Comparison of ENCODE assay signal across 7 mouse cellular contexts in genomic region chr6:120903450-120903912, GRCm38 (mm10). TPM values are rescaled to one million over a fixed set of nuclear protein-coding genes. Genes with fewer than 3 reads are reported as not detected.
DNase-seq lines count a peak whose midpoint lies in the region; ATAC-seq and TF ChIP-seq lines count a peak whose summit lies in the region.

No protein-coding gene starts in this region.

- no peak overlapping the region for H3K9ac ChIP-seq in lung, postnatal 0 days (replicated peaks; ENCODE audit: low read depth)

- H3K27me3 ChIP-seq in lung, postnatal 0 days (replicated peaks; ENCODE audit: insufficient read depth, low read length), result no peaks in the 10 kb centered on the region

- H3K4me2 ChIP-seq in lung, postnatal 0 days (replicated peaks; ENCODE audit: low read depth, low read length), result no peak overlapping the region

- H3K9me3 ChIP-seq in lung, postnatal 0 days (ENCODE audit: low read length), result no peaks in the 10 kb centered on the region

- peak; percentile 82 for TF ChIP-seq CTCF in lung, postnatal 0 days (IDR thresholded peaks at IDR 0.05)

- no peak for TF ChIP-seq EP300 in lung, postnatal 0 days (IDR thresholded peaks at IDR 0.05)

- no peaks in the 10 kb centered on the region for H3K4me1 ChIP-seq in lung, postnatal 0 days (ENCODE audit: insufficient read depth, low read depth, low read length)

- ATAC-seq in lung, postnatal 0 days, result peak; percentile 78
- no peak for ATAC-seq in cerebellum, adult (ENCODE audit: insufficient number of reproducible peaks, low FRiP score, low TSS enrichment)

- DNase-seq in ovary, adult 18-20 months (ENCODE audit: low spot score), result peak; percentile 52
- DNase-seq in ovary, postnatal 10 days (ENCODE audit: low spot score), result no peak
- DNase-seq in adrenal gland, postnatal 36 days, result peak; percentile 46 to 50
- DNase-seq in kidney, adult 11 months, result peak; percentile 90
- peak; percentile 72 for DNase-seq in lung, postnatal 0 days (ENCODE audit: low spot score)
- peak; percentile 65 for DNase-seq in testis, postnatal 10 days (ENCODE audit: low spot score)

- H3K4me3 ChIP-seq in lung, postnatal 0 days (ENCODE audit: low read depth, low read length), result no peak overlapping the region

- WGBS in lung, postnatal 0 days, result 43% methylated on average over 5 of the region's 5 CpGs

- H3K27ac ChIP-seq in lung, postnatal 0 days (ENCODE audit: low read length), result no peak overlapping the region

- H3K36me3 ChIP-seq in lung, postnatal 0 days (ENCODE audit: insufficient read depth, low read length), result no peaks in the 10 kb centered on the region

RNA-seq across cellular contexts. Expression of gene Bid, which starts 13.2 kb away (rescaled TPM):
- 1 to 10 TPM; 4.5 to 5.9 TPM for total RNA-seq in adrenal gland, postnatal 36 days (2021)
- 8.4 and 8.7 TPM in 2 replicates for polyA plus RNA-seq in lung, postnatal 0 days (2015; fragmentation: Nextera tagmentation; extraction: Ambion mirVana)
